Mouse (Mus musculus): ENCODE data around the gene Msh5. TPM values are rescaled to one million over a fixed set of nuclear protein-coding genes. Genes with fewer than 3 reads are reported as not detected.
A peak's percentile ranks its signal among the peaks of the same experiment; 100 is the strongest.

Msh5 gene
- polyA plus RNA-seq, 1 experiment = not detected

- Histone ChIP-seq H3K4me3 (ENCODE audit: insufficient read depth, low read depth, low read length) (peak overlapping the region; percentile 89), H3K27ac (replicated peaks; ENCODE audit: low read depth, low read length) (no peak overlapping the region), H3K4me1 (ENCODE audit: control insufficient read depth, insufficient read depth, insufficient read length, low read length) (no peaks in the 10 kb centered on the region; the same call in 1 of the 2 replicates)
Measured at GRCm38 (mm10) chr17:35060071-35060470, 13.5 kb upstream of the Msh5 start.

GRCm38 (mm10) chr17:35058911-35059892 lies 12.7 kb upstream of the Msh5 start, which contains the start of gene Ddah2:
Ddah2 (plus strand) TSS chr17:35059035.
- Histone ChIP-seq H3K4me1 (ENCODE audit: control insufficient read depth, insufficient read depth, insufficient read length, low read length) (no peaks in the 10 kb centered on the region; the same call in 1 of the 2 replicates), H3K27ac (replicated peaks; ENCODE audit: low read depth, low read length) (peak within 1 kb of the TSS; percentile 82), H3K4me3 (ENCODE audit: insufficient read depth, low read depth, low read length) (peak within 1 kb of the TSS; percentile 89)

GRCm38 (mm10) chr17:35058316-35058715 lies 11.8 kb upstream of the Msh5 start:
- no peaks in the 10 kb centered on the region; the same call in 1 of the 2 replicates for H3K4me1 ChIP-seq (ENCODE audit: control insufficient read depth, insufficient read depth, insufficient read length, low read length)
- H3K4me3 ChIP-seq (ENCODE audit: insufficient read depth, low read depth, low read length) = no peak overlapping the region
- H3K27ac ChIP-seq (replicated peaks; ENCODE audit: low read depth, low read length) = peak overlapping the region; percentile 37; the same call in 1 of the 2 replicates

- Histone ChIP-seq H3K4me3 (ENCODE audit: insufficient read depth, low read depth, low read length) (no peak overlapping the region), H3K4me1 (ENCODE audit: control insufficient read depth, insufficient read depth, insufficient read length, low read length) (no peaks in the 10 kb centered on the region; the same call in 1 of the 2 replicates)
Measured at GRCm38 (mm10) chr17:35057090-35057489, 10.5 kb upstream of the Msh5 start.

GRCm38 (mm10) chr17:35055691-35056495 lies 9.3 kb upstream of the Msh5 start:
- H3K27ac ChIP-seq (replicated peaks; ENCODE audit: low read depth, low read length) = peak overlapping the region; percentile 45; the same call in 1 of the 2 replicates
- H3K4me1 ChIP-seq (ENCODE audit: control insufficient read depth, insufficient read depth, insufficient read length, low read length) = no peaks in the 10 kb centered on the region; the same call in 1 of the 2 replicates
- no peak overlapping the region for H3K4me3 ChIP-seq (ENCODE audit: insufficient read depth, low read depth, low read length)

More at GRCm38 (mm10) chr17:35057090-35057489, 10.5 kb upstream of the Msh5 start:
- no peak overlapping the region for H3K27ac ChIP-seq (replicated peaks; ENCODE audit: low read depth, low read length)

GRCm38 (mm10) chr17:35052271-35052798 lies 5.8 kb upstream of the Msh5 start:
- Histone ChIP-seq H3K27ac (replicated peaks; ENCODE audit: low read depth, low read length) (peak overlapping the region; percentile 99), H3K4me3 (ENCODE audit: insufficient read depth, low read depth, low read length) (peak overlapping the region; percentile 66), H3K4me1 (ENCODE audit: control insufficient read depth, insufficient read depth, insufficient read length, low read length) (peaks cover 10% of the 10 kb centered on the region; the same call in 1 of the 2 replicates)

- peak overlapping the region; percentile 66 for H3K4me3 ChIP-seq (ENCODE audit: insufficient read depth, low read depth, low read length)
- peak overlapping the region; percentile 99 for H3K27ac ChIP-seq (replicated peaks; ENCODE audit: low read depth, low read length)
- H3K4me1 ChIP-seq (ENCODE audit: control insufficient read depth, insufficient read depth, insufficient read length, low read length) = peaks cover 10% of the 10 kb centered on the region; the same call in 1 of the 2 replicates
Measured at GRCm38 (mm10) chr17:35051156-35052086, 4.9 kb upstream of the Msh5 start.

- Histone ChIP-seq H3K4me1 (ENCODE audit: control insufficient read depth, insufficient read depth, insufficient read length, low read length) (peaks cover 10% of the 10 kb centered on the region; the same call in 1 of the 2 replicates), H3K27ac (replicated peaks; ENCODE audit: low read depth, low read length) (peak overlapping the region; percentile 99), H3K4me3 (ENCODE audit: insufficient read depth, low read depth, low read length) (peak overlapping the region; percentile 66)
Measured at GRCm38 (mm10) chr17:35050126-35050750, 3.7 kb upstream of the Msh5 start.

GRCm38 (mm10) chr17:35049561-35050016 lies 3.0 kb upstream of the Msh5 start, which contains the start of gene Clic1:
Clic1 (plus strand) TSS chr17:35049966.
- peak within 1 kb of the TSS; percentile 66 for H3K4me3 ChIP-seq (ENCODE audit: insufficient read depth, low read depth, low read length)
- peaks cover 10% of the 10 kb centered on the region; the same call in 1 of the 2 replicates for H3K4me1 ChIP-seq (ENCODE audit: control insufficient read depth, insufficient read depth, insufficient read length, low read length)
- peak within 1 kb of the TSS; percentile 99 for H3K27ac ChIP-seq (replicated peaks; ENCODE audit: low read depth, low read length)

GRCm38 (mm10) chr17:35048932-35049440 lies 2.4 kb upstream of the Msh5 start:
- H3K4me1 ChIP-seq (ENCODE audit: control insufficient read depth, insufficient read depth, insufficient read length, low read length) = peaks cover 11% of the 10 kb centered on the region; the same call in 1 of the 2 replicates
- peak overlapping the region; percentile 66 for H3K27ac ChIP-seq (replicated peaks; ENCODE audit: low read depth, low read length)
- H3K4me3 ChIP-seq (ENCODE audit: insufficient read depth, low read depth, low read length) = peak overlapping the region; percentile 6; the same call in 1 of the 2 replicates

- H3K4me1 ChIP-seq (ENCODE audit: control insufficient read depth, insufficient read depth, insufficient read length, low read length) = peaks cover 12% of the 10 kb centered on the region; the same call in 1 of the 2 replicates
- H3K4me3 ChIP-seq (ENCODE audit: insufficient read depth, low read depth, low read length) = peak overlapping the region; percentile 9
- peak overlapping the region; percentile 86 for H3K27ac ChIP-seq (replicated peaks; ENCODE audit: low read depth, low read length)
Measured at GRCm38 (mm10) chr17:35048149-35048931, 1.8 kb upstream of the Msh5 start.

GRCm38 (mm10) chr17:35047688-35048087 lies 1.1 kb upstream of the Msh5 start:
- Histone ChIP-seq H3K4me3 (ENCODE audit: insufficient read depth, low read depth, low read length) (peak overlapping the region; percentile 9), H3K27ac (replicated peaks; ENCODE audit: low read depth, low read length) (peak overlapping the region; percentile 86), H3K4me1 (ENCODE audit: control insufficient read depth, insufficient read depth, insufficient read length, low read length) (peaks cover 12% of the 10 kb centered on the region; the same call in 1 of the 2 replicates)
